8 mouse cellular contexts compared by ENCODE assay signal in the genomic region with DNA sequence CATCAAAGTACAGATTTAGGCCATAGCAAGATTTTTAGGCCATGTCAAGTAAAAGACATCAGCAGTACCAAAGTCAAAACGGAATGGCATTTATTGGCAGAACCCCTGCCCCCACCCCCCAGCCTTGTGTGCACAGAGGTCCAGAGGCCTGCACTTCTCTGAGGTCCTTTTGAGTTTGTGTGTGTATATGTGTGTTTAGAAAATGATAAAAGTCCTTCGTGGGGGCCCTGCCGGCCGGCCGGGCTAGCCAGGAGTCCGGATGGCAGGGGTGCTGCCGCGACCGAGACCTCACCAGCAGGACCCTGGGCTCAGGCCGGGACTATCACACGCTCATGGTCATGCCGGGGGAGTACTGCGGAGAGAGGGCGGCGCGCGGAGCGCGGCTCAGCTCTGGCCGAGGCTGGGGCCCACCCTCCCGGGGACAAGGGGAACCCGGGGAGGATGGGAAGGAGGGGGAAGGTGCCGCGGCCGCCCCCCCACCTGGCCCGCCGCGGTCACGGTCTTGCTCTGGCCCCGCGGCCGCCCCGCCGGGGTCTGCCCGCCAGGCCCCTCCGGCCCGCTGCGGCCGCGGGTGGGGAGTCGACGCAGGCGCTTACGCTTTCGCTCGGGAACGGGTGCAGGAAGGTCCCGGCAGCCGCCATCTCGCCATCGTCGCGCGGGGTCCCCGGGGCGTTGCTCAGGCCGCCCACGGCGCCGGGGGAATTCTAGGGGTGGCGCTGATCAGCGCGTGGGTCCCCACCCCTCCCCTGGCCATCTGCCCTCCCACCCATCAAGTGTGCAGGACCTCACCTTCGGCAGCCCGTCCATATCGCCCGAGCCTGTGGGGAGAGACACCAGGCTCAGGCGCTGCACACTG. TPM values are rescaled to one million over a fixed set of nuclear protein-coding genes. Genes with fewer than 3 reads are reported as not detected.
DNase-seq lines count a peak whose midpoint lies in the region; ATAC-seq and TF ChIP-seq lines count a peak whose summit lies in the region.

No protein-coding gene starts in this region.

- peak overlapping the region; percentile 74 for H3K9ac ChIP-seq in forebrain, embryonic 11.5 days (ENCODE audit: low read length)
- peak overlapping the region; percentile 22; the same call in 1 of the 2 replicates for H3K9ac ChIP-seq in intestine, postnatal 0 days (ENCODE audit: low read depth, low read length)
- peak overlapping the region; percentile 51 for H3K9ac ChIP-seq in neural tube, embryonic 15.5 days (replicated peaks)

- ATAC-seq in forebrain, embryonic 11.5 days (replicated peaks; ENCODE audit: low FRiP score): no peak
- ATAC-seq in intestine, postnatal 0 days: no peak
- ATAC-seq in neural tube, embryonic 15.5 days (ENCODE audit: low FRiP score): no peak
- no peak for ATAC-seq in monocyte, adult 5-6 weeks (replicated peaks; ENCODE audit: insufficient number of reproducible peaks, low FRiP score, low TSS enrichment, poor library complexity, severe bottlenecking)

- H3K4me2 ChIP-seq in forebrain, embryonic 11.5 days (ENCODE audit: low read depth, low read length, severe bottlenecking): peak overlapping the region; percentile 91
- peak overlapping the region; percentile 60 for H3K4me2 ChIP-seq in intestine, postnatal 0 days (replicated peaks; ENCODE audit: low read depth)
- peak overlapping the region; percentile 69 for H3K4me2 ChIP-seq in neural tube, embryonic 15.5 days

- peak overlapping the region; percentile 14; the same call in 1 of the 2 replicates for H3K4me3 ChIP-seq in left cerebral cortex, adult 2 months
- H3K4me3 ChIP-seq in forebrain, embryonic 11.5 days (ENCODE audit: low read depth, low read length): peak overlapping the region; percentile 46
- peak overlapping the region; percentile 27 for H3K4me3 ChIP-seq in intestine, postnatal 0 days (ENCODE audit: low read depth, low read length)
- peak overlapping the region; percentile 39 for H3K4me3 ChIP-seq in neural tube, embryonic 15.5 days (replicated peaks)

- intact Hi-C loops in left cerebral cortex, adult 2 months (cut with DNase I): no loop called here
- intact Hi-C loops in left cerebral cortex, postnatal 14 days (cut with DNase I): no loop called here

- DNase-seq in left cerebral cortex, adult 2 months (ENCODE audit: extremely low spot score in 1 of 2, low spot score in 2 of 2): no peak
- no peak for DNase-seq in left cerebral cortex, postnatal 14 days (ENCODE audit: low spot score in 2 of 2)
- DNase-seq in forebrain, embryonic 11.5 days (ENCODE audit: low spot score): peak; percentile 71
- DNase-seq in right cerebral cortex, adult 2 months (ENCODE audit: low spot score in 2 of 2): no peak
- no peak for DNase-seq in frontal cortex, postnatal 36 days (ENCODE audit: low spot score in 2 of 2)

- TF ChIP-seq CTCF in left cerebral cortex, adult 2 months (IDR thresholded peaks at IDR 0.05): no peak
- TF ChIP-seq CTCF in intestine, postnatal 0 days (IDR thresholded peaks at IDR 0.05; ENCODE audit: low read depth): no peak

- H3K4me1 ChIP-seq in forebrain, embryonic 11.5 days (replicated peaks; ENCODE audit: control insufficient read depth, insufficient read depth, low read length): peaks cover 47% of the 10 kb centered on the region
- peaks cover 11% of the 10 kb centered on the region; the same call in 1 of the 2 replicates for H3K4me1 ChIP-seq in intestine, postnatal 0 days (replicated peaks; ENCODE audit: control insufficient read depth, insufficient read depth, low read length)
- H3K4me1 ChIP-seq in neural tube, embryonic 15.5 days: peaks cover 90% of the 10 kb centered on the region

- H3K27me3 ChIP-seq in forebrain, embryonic 11.5 days (ENCODE audit: control insufficient read depth, insufficient read depth, low read length): no peaks in the 10 kb centered on the region; the same call in 1 of the 2 replicates
- H3K27me3 ChIP-seq in intestine, postnatal 0 days (replicated peaks; ENCODE audit: control insufficient read depth, insufficient read depth, low read length): no peaks in the 10 kb centered on the region
- H3K27me3 ChIP-seq in neural tube, embryonic 15.5 days (replicated peaks): no peaks in the 10 kb centered on the region

- H3K27ac ChIP-seq in left cerebral cortex, adult 2 months: peak overlapping the region; percentile 30
- H3K27ac ChIP-seq in forebrain, embryonic 11.5 days (ENCODE audit: low read depth, low read length): peak overlapping the region; percentile 25; the same call in 1 of the 2 replicates
- no peak overlapping the region for H3K27ac ChIP-seq in intestine, postnatal 0 days (ENCODE audit: low read depth, low read length)
- peak overlapping the region; percentile 51 for H3K27ac ChIP-seq in neural tube, embryonic 15.5 days (replicated peaks)

- no peaks in the 10 kb centered on the region; the same call in 1 of the 2 replicates for H3K9me3 ChIP-seq in forebrain, embryonic 11.5 days (ENCODE audit: control insufficient read depth, low read length)
- no peaks in the 10 kb centered on the region for H3K9me3 ChIP-seq in intestine, postnatal 0 days (ENCODE audit: control insufficient read depth)
- H3K9me3 ChIP-seq in neural tube, embryonic 15.5 days (replicated peaks): no peaks in the 10 kb centered on the region

- 5% methylated on average over 67 of the region's 68 CpGs for WGBS in forebrain, embryonic 11.5 days
- 36% methylated on average over 66 of the region's 68 CpGs for WGBS in intestine, postnatal 0 days
- 10% methylated on average over 60 of the region's 68 CpGs for WGBS in neural tube, embryonic 15.5 days

- no peaks in the 10 kb centered on the region; the same call in 1 of the 2 replicates for H3K36me3 ChIP-seq in forebrain, embryonic 11.5 days (ENCODE audit: control insufficient read depth, insufficient read depth, low read length)
- H3K36me3 ChIP-seq in intestine, postnatal 0 days (ENCODE audit: control insufficient read depth, insufficient read depth): peaks cover 17% of the 10 kb centered on the region; the same call in 1 of the 2 replicates
- peaks cover 16% of the 10 kb centered on the region for H3K36me3 ChIP-seq in neural tube, embryonic 15.5 days

RNA-seq across cellular contexts. Expression of a gene that starts 3.5 kb away (rescaled TPM):
- total RNA-seq in left cerebral cortex, adult 2 months (2021): 10 to 100 TPM; 52.9 to 55.3 TPM
- total RNA-seq in left cerebral cortex, postnatal 14 days (2021): 10 to 100 TPM; 47.5 to 51.0 TPM
- 98.1 and 109 TPM in 2 replicates for polyA plus RNA-seq in forebrain, embryonic 11.5 days (2014; fragmentation: Nextera tagmentation; extraction: Ambion mirVana)
- polyA plus RNA-seq in intestine, postnatal 0 days (2015; fragmentation: Nextera tagmentation; extraction: Ambion mirVana): 19.4 and 21.0 TPM in 2 replicates
- 137 and 142 TPM in 2 replicates for polyA plus RNA-seq in neural tube, embryonic 15.5 days (2015; fragmentation: Nextera tagmentation; extraction: Ambion mirVana)
- total RNA-seq in monocyte, adult 5-6 weeks (2017): 9.3 to 16.3 TPM (median 15.3 TPM) in 3 replicates

RNA-seq across cellular contexts. Expression of a gene that starts 11.0 kb away (rescaled TPM):
- 100 to 1,000 TPM; 221 to 261 TPM for total RNA-seq in left cerebral cortex, adult 2 months (2021)
- total RNA-seq in left cerebral cortex, postnatal 14 days (2021): 100 to 1,000 TPM; 270 to 302 TPM
- polyA plus RNA-seq in forebrain, embryonic 11.5 days (2014; fragmentation: Nextera tagmentation; extraction: Ambion mirVana): 113 and 127 TPM in 2 replicates
- polyA plus RNA-seq in intestine, postnatal 0 days (2015; fragmentation: Nextera tagmentation; extraction: Ambion mirVana): 63.2 and 65.3 TPM in 2 replicates
- polyA plus RNA-seq in neural tube, embryonic 15.5 days (2015; fragmentation: Nextera tagmentation; extraction: Ambion mirVana): 170 and 175 TPM in 2 replicates
- total RNA-seq in monocyte, adult 5-6 weeks (2017): 83.1 to 151 TPM (median 94.1 TPM) in 3 replicates

RNA-seq across cellular contexts. Expression of a gene that starts 18.3 kb away (rescaled TPM):
- under 1 TPM; 0.70 to 0.96 TPM for total RNA-seq in left cerebral cortex, adult 2 months (2021)
- total RNA-seq in left cerebral cortex, postnatal 14 days (2021): under 1 TPM; 0.90 to 0.97 TPM
- 1.2 and 1.4 TPM in 2 replicates for polyA plus RNA-seq in forebrain, embryonic 11.5 days (2014; fragmentation: Nextera tagmentation; extraction: Ambion mirVana)
- 2.1 and 2.2 TPM in 2 replicates for polyA plus RNA-seq in intestine, postnatal 0 days (2015; fragmentation: Nextera tagmentation; extraction: Ambion mirVana)
- 1.5 and 2.6 TPM in 2 replicates for polyA plus RNA-seq in neural tube, embryonic 15.5 days (2015; fragmentation: Nextera tagmentation; extraction: Ambion mirVana)
- total RNA-seq in monocyte, adult 5-6 weeks (2017): 28.5 to 42.6 TPM (median 42.2 TPM) in 3 replicates

RNA-seq across cellular contexts. Expression of a gene that starts 34.6 kb away (rescaled TPM):
- total RNA-seq in left cerebral cortex, adult 2 months (2021): not detected
- total RNA-seq in left cerebral cortex, postnatal 14 days (2021): not detected
- polyA plus RNA-seq in forebrain, embryonic 11.5 days (2014; fragmentation: Nextera tagmentation; extraction: Ambion mirVana): not detected in 2 replicates
- polyA plus RNA-seq in intestine, postnatal 0 days (2015; fragmentation: Nextera tagmentation; extraction: Ambion mirVana): 1.7 and 1.9 TPM in 2 replicates
- polyA plus RNA-seq in neural tube, embryonic 15.5 days (2015; fragmentation: Nextera tagmentation; extraction: Ambion mirVana): 0.22 TPM in 2 replicates
- 0.19 to 3.8 TPM in 2 of 3 replicates, not detected in the other for total RNA-seq in monocyte, adult 5-6 weeks (2017)

RNA-seq across cellular contexts. Expression of a gene that starts 58.4 kb away (rescaled TPM):
- 10 to 100 TPM; 18.6 to 20.8 TPM for total RNA-seq in left cerebral cortex, adult 2 months (2021)
- 10 to 100 TPM; 13.8 to 17.4 TPM for total RNA-seq in left cerebral cortex, postnatal 14 days (2021)
- polyA plus RNA-seq in forebrain, embryonic 11.5 days (2014; fragmentation: Nextera tagmentation; extraction: Ambion mirVana): 21.8 and 22.2 TPM in 2 replicates
- 11.8 and 13.0 TPM in 2 replicates for polyA plus RNA-seq in intestine, postnatal 0 days (2015; fragmentation: Nextera tagmentation; extraction: Ambion mirVana)
- polyA plus RNA-seq in neural tube, embryonic 15.5 days (2015; fragmentation: Nextera tagmentation; extraction: Ambion mirVana): 14.7 and 19.2 TPM in 2 replicates
- 13.9 to 16.9 TPM (median 15.1 TPM) in 3 replicates for total RNA-seq in monocyte, adult 5-6 weeks (2017)

Comparison
In these comparisons a context has a peak if more than half of its experiments do, and no peak if none do; other contexts are left out.
1. H3K9ac ChIP-seq: peak in every context shown above with its lines; median percentile 74 in forebrain, embryonic 11.5 days; 51 in neural tube, embryonic 15.5 days; 22 in intestine, postnatal 0 days.
2. RNA of a gene that starts 18.3 kb away (total RNA-seq): 28.5 to 42.6 TPM in monocyte, adult 5-6 weeks; 0.90 to 0.97 TPM in left cerebral cortex, postnatal 14 days and 0.70 to 0.96 TPM in left cerebral cortex, adult 2 months; every median in the first group is over 10 times any median in the second.
3. Peak in every context shown above with its lines, with median percentiles within 50 percentile points of each other: H3K4me3 ChIP-seq and H3K4me2 ChIP-seq.